Mouse (Mus musculus): ENCODE data around the gene Celf3. TPM values are rescaled to one million over a fixed set of nuclear protein-coding genes. Genes with fewer than 3 reads are reported as not detected.

Gene Celf3
- total and polyA plus RNA-seq, 3 experiments = 0.23 to 0.31 TPM; not detected in 1

- TF ChIP-seq MAFK (IDR thresholded peaks at IDR 0.05; ENCODE audit: borderline replicate concordance, low read depth, low read length) (no peak), E2F4 (IDR thresholded peaks at IDR 0.05; ENCODE audit: borderline replicate concordance, low read depth, low read length) (no peak), EP300 (IDR thresholded peaks at IDR 0.05; ENCODE audit: low read depth in 1 of 2, low read length in 2 of 2) (no peak), USF1 (IDR thresholded peaks at IDR 0.05; ENCODE audit: low read depth, low read length) (no peak), ELF1 (IDR thresholded peaks at IDR 0.05; ENCODE audit: low read depth, low read length) (no peak), MEF2A (IDR thresholded peaks at IDR 0.05; ENCODE audit: extremely low read depth, insufficient replicate concordance, low read depth, low read length, poor library complexity, severe bottlenecking) (no peak), POLR2AphosphoS5 (IDR thresholded peaks at IDR 0.05; ENCODE audit: borderline replicate concordance, low read depth, low read length) (no peak), JUND (IDR thresholded peaks at IDR 0.05; ENCODE audit: low read depth, low read length) (no peak)
- no peaks in the 10 kb centered on the region for H3K79me2 ChIP-seq (ENCODE audit: control insufficient read depth, insufficient read depth, low read length, poor library complexity)
- peaks cover 0 to 19% of the 10 kb centered on the region in 2 experiments; a peak in 2 of 4 replicates for H3K4me1 ChIP-seq (ENCODE audit: control insufficient read depth in 1 of 2, insufficient read depth in 2 of 2, low read length in 2 of 2)
- no peak for DNase-seq (ENCODE audit: low read depth, low spot score)
- H3K36me3 ChIP-seq (ENCODE audit: control insufficient read depth in 1 of 2, insufficient read depth in 2 of 2, low read length in 2 of 2) = peaks cover 0 to 8% of the 10 kb centered on the region in 2 experiments; a peak in 2 of 4 replicates
- no peaks in the 10 kb centered on the region for H3K27me3 ChIP-seq (ENCODE audit: control insufficient read depth in 1 of 2, insufficient read depth in 2 of 2, low read length in 2 of 2)
- no peak overlapping the region for H3K9ac ChIP-seq (ENCODE audit: control insufficient read depth, low read depth, low read length, poor library complexity, severe bottlenecking)
- H3K9me3 ChIP-seq (replicated peaks; ENCODE audit: insufficient read depth, low read length) = no peaks in the 10 kb centered on the region
- H3K27ac ChIP-seq (ENCODE audit: control insufficient read depth, low read depth, low read length) = no peak overlapping the region
- no peak overlapping the region for H3K4me3 ChIP-seq (ENCODE audit: control insufficient read depth in 1 of 2, insufficient read depth in 1 of 2, low read depth in 2 of 2, low read length in 2 of 2)
Observed at GRCm38 (mm10) chr3:94487581-94487980, 9.5 kb downstream of the Celf3 start.

- peaks cover 0 to 18% of the 10 kb centered on the region in 2 experiments; a peak in 2 of 4 replicates for H3K36me3 ChIP-seq (ENCODE audit: control insufficient read depth in 1 of 2, insufficient read depth in 2 of 2, low read length in 2 of 2)
Observed at GRCm38 (mm10) chr3:94497162-94497561, 19.1 kb downstream of the Celf3 start.

GRCm38 (mm10) chr3:94502243-94502642 is 24.1 kb downstream of the Celf3 start:
- Histone ChIP-seq H3K9ac (ENCODE audit: control insufficient read depth, low read depth, low read length, poor library complexity, severe bottlenecking) (no peak overlapping the region), H3K4me1 (ENCODE audit: control insufficient read depth in 1 of 2, insufficient read depth in 2 of 2, low read length in 2 of 2) (no peaks in the 10 kb centered on the region), H3K4me3 (ENCODE audit: control insufficient read depth in 1 of 2, insufficient read depth in 1 of 2, low read depth in 2 of 2, low read length in 2 of 2) (no peak overlapping the region), H3K36me3 (ENCODE audit: control insufficient read depth in 1 of 2, insufficient read depth in 2 of 2, low read length in 2 of 2) (peaks cover 0 to 16% of the 10 kb centered on the region in 2 experiments; a peak in 2 of 4 replicates), H3K27ac (ENCODE audit: control insufficient read depth, low read depth, low read length) (no peak overlapping the region), H3K27me3 (ENCODE audit: control insufficient read depth in 1 of 2, insufficient read depth in 2 of 2, low read length in 2 of 2) (no peaks in the 10 kb centered on the region), H3K9me3 (replicated peaks; ENCODE audit: insufficient read depth, low read length) (no peaks in the 10 kb centered on the region), H3K79me2 (ENCODE audit: control insufficient read depth, insufficient read depth, low read length, poor library complexity) (no peaks in the 10 kb centered on the region)
- peak; percentile 68 for DNase-seq (ENCODE audit: low read depth, low spot score)
- TF ChIP-seq ZC3H11A (IDR thresholded peaks at IDR 0.05; ENCODE audit: low read depth, low read length) = peak; percentile 56; the same call in 1 of the 2 replicates
- no peak for TF ChIP-seq MAFK (IDR thresholded peaks at IDR 0.05; ENCODE audit: borderline replicate concordance, low read depth, low read length)
- TF ChIP-seq RAD21 (IDR thresholded peaks at IDR 0.05; ENCODE audit: low read depth, low read length) = peak; percentile 66
- no peak for TF ChIP-seq MEF2A (IDR thresholded peaks at IDR 0.05; ENCODE audit: extremely low read depth, insufficient replicate concordance, low read depth, low read length, poor library complexity, severe bottlenecking)
- no peak for TF ChIP-seq NELFE (IDR thresholded peaks at IDR 0.05; ENCODE audit: low read depth, low read length)
- TF ChIP-seq RCOR1 (IDR thresholded peaks at IDR 0.05; ENCODE audit: low read depth, low read length) = 0 out of 2 replicates have a peak, but pooled peaks have one; percentile 37
- no peak for TF ChIP-seq CHD2 (IDR thresholded peaks at IDR 0.05; ENCODE audit: low read length)
- 0 out of 2 replicates have a peak, but pooled peaks have one; percentile 49 for TF ChIP-seq MYC (IDR thresholded peaks at IDR 0.05; ENCODE audit: low read depth, low read length)
- peak in 1 of 2 experiments; percentile 18; a peak in 2 of 4 replicates for TF ChIP-seq EP300 (IDR thresholded peaks at IDR 0.05; ENCODE audit: low read depth in 1 of 2, low read length in 2 of 2)
- peak; percentile 89 for TF ChIP-seq SMC3 (IDR thresholded peaks at IDR 0.05; ENCODE audit: low read depth, low read length)
- 0 out of 2 replicates have a peak, but pooled peaks have one; percentile 33 for TF ChIP-seq BHLHE40 (IDR thresholded peaks at IDR 0.05; ENCODE audit: borderline replicate concordance, low read depth, low read length)
- peak; percentile 63 to 97 (median 89) for TF ChIP-seq CTCF (IDR thresholded peaks at IDR 0.05 in 2 of 3, conservative IDR thresholded peaks at IDR 0.05 in 1 of 3; ENCODE audit: control insufficient read depth in 1 of 3, insufficient read depth in 1 of 3, low read depth in 2 of 3, low read length in 3 of 3, poor library complexity in 1 of 3, severe bottlenecking in 1 of 3)

More at GRCm38 (mm10) chr3:94497162-94497561, 19.1 kb downstream of the Celf3 start:
- Histone ChIP-seq H3K79me2 (ENCODE audit: control insufficient read depth, insufficient read depth, low read length, poor library complexity) (no peaks in the 10 kb centered on the region), H3K9me3 (replicated peaks; ENCODE audit: insufficient read depth, low read length) (no peaks in the 10 kb centered on the region), H3K4me3 (ENCODE audit: control insufficient read depth in 1 of 2, insufficient read depth in 1 of 2, low read depth in 2 of 2, low read length in 2 of 2) (no peak overlapping the region), H3K4me1 (ENCODE audit: control insufficient read depth in 1 of 2, insufficient read depth in 2 of 2, low read length in 2 of 2) (no peaks in the 10 kb centered on the region), H3K27ac (ENCODE audit: control insufficient read depth, low read depth, low read length) (no peak overlapping the region), H3K9ac (ENCODE audit: control insufficient read depth, low read depth, low read length, poor library complexity, severe bottlenecking) (no peak overlapping the region), H3K27me3 (ENCODE audit: control insufficient read depth in 1 of 2, insufficient read depth in 2 of 2, low read length in 2 of 2) (no peaks in the 10 kb centered on the region)
- TF ChIP-seq POLR2AphosphoS2 (IDR thresholded peaks at IDR 0.05; ENCODE audit: low read length) (no peak), KAT2A (conservative IDR thresholded peaks at IDR 0.05; ENCODE audit: low read depth, low read length) (no peak), NELFE (IDR thresholded peaks at IDR 0.05; ENCODE audit: low read depth, low read length) (no peak), MYC (IDR thresholded peaks at IDR 0.05; ENCODE audit: low read depth, low read length) (no peak), ZNF384 (IDR thresholded peaks at IDR 0.05; ENCODE audit: low read depth, low read length) (no peak), MYB (IDR thresholded peaks at IDR 0.05; ENCODE audit: low read depth, low read length) (no peak), MXI1 (IDR thresholded peaks at IDR 0.05; ENCODE audit: low read depth, low read length) (no peak)
- DNase-seq (ENCODE audit: low read depth, low spot score) = no peak

Data from MEL (cell line).